Mouse (Mus musculus): ENCODE results near the gene Ubash3a.

Ubash3a gene

GRCm38 (mm10) chr17:31279541-31279940 lies 71.9 kb downstream of the Ubash3a start:
- DNase-seq (ENCODE audit: inconsistent ontology term), result no peak

GRCm38 (mm10) chr17:31280269-31280668 lies 72.6 kb downstream of the Ubash3a start:
- no peak for DNase-seq (ENCODE audit: inconsistent ontology term)

- DNase-seq (ENCODE audit: inconsistent ontology term), result no peak
Measured at GRCm38 (mm10) chr17:31281830-31282686, 74.4 kb downstream of the Ubash3a start.

GRCm38 (mm10) chr17:31282687-31283053 lies 75.0 kb downstream of the Ubash3a start:
- no peak for DNase-seq (ENCODE audit: inconsistent ontology term)

GRCm38 (mm10) chr17:31285867-31286266 lies 78.2 kb downstream of the Ubash3a start:
- DNase-seq (ENCODE audit: inconsistent ontology term), result no peak

- DNase-seq (ENCODE audit: inconsistent ontology term), result no peak
Measured at GRCm38 (mm10) chr17:31286492-31286891, 78.8 kb downstream of the Ubash3a start, which contains the start of gene Slc37a1. Slc37a1 (plus strand) TSS chr17:31286792.

GRCm38 (mm10) chr17:31287216-31287615 lies 79.5 kb downstream of the Ubash3a start:
- DNase-seq (ENCODE audit: inconsistent ontology term), result no peak

- DNase-seq (ENCODE audit: inconsistent ontology term), result no peak
Measured at GRCm38 (mm10) chr17:31288999-31289726, 81.5 kb downstream of the Ubash3a start.

GRCm38 (mm10) chr17:31290311-31290710 lies 82.6 kb downstream of the Ubash3a start:
- DNase-seq (ENCODE audit: inconsistent ontology term), result no peak

GRCm38 (mm10) chr17:31290859-31291258 lies 83.2 kb downstream of the Ubash3a start:
- DNase-seq (ENCODE audit: inconsistent ontology term), result no peak

- DNase-seq (ENCODE audit: inconsistent ontology term), result no peak
Measured at GRCm38 (mm10) chr17:31294363-31295214, 86.9 kb downstream of the Ubash3a start.

- peak; percentile 11 for DNase-seq (ENCODE audit: inconsistent ontology term)
Measured at GRCm38 (mm10) chr17:31295215-31295891, 87.7 kb downstream of the Ubash3a start.

GRCm38 (mm10) chr17:31295892-31296781 lies 88.5 kb downstream of the Ubash3a start:
- DNase-seq (ENCODE audit: inconsistent ontology term), result peak; percentile 78

Measured in Muller cell, postnatal 12 days (primary cell).